Mouse (Mus musculus): ENCODE measurements around the gene BC028528.
A peak's percentile ranks its signal among the peaks of the same experiment; 100 is the strongest.
"Not testable (repeated sequence)": the region's sequence is repeated elsewhere in the genome, so short reads cannot be mapped to it uniquely, and the experiment has no call there.

BC028528 gene

GRCm38 (mm10) chr3:95905146-95905939 is 13.5 kb upstream of the BC028528 start:
- DNase-seq (ENCODE audit: low spot score in 2 of 2) = no peak

GRCm38 (mm10) chr3:95904568-95904967 is 12.8 kb upstream of the BC028528 start, which contains the start of gene Car14:
TSS of gene Car14 (minus strand) at chr3:95904691.
- DNase-seq (ENCODE audit: low spot score in 2 of 2) = no peak

GRCm38 (mm10) chr3:95903753-95904502 is 12.1 kb upstream of the BC028528 start:
- DNase-seq (ENCODE audit: low spot score in 2 of 2) = no peak

GRCm38 (mm10) chr3:95902643-95903042 is 10.8 kb upstream of the BC028528 start:
- no peak for DNase-seq (ENCODE audit: low spot score in 2 of 2)

GRCm38 (mm10) chr3:95902373-95902625 is 10.5 kb upstream of the BC028528 start:
- no peak for DNase-seq (ENCODE audit: low spot score in 2 of 2)

- no peak for DNase-seq (ENCODE audit: low spot score in 2 of 2)
Measured at GRCm38 (mm10) chr3:95901616-95902372, 10.0 kb upstream of the BC028528 start.

GRCm38 (mm10) chr3:95899800-95900524 is 8.2 kb upstream of the BC028528 start:
- DNase-seq (ENCODE audit: low spot score in 2 of 2) = no peak

GRCm38 (mm10) chr3:95895501-95895900 is 3.7 kb upstream of the BC028528 start:
- not testable (repeated sequence) for DNase-seq (ENCODE audit: low spot score in 2 of 2)

GRCm38 (mm10) chr3:95894317-95895160 is 2.7 kb upstream of the BC028528 start:
- DNase-seq (ENCODE audit: low spot score in 2 of 2) = no peak

GRCm38 (mm10) chr3:95893606-95894316 is 2.0 kb upstream of the BC028528 start, which contains the start of gene Aph1a:
TSS of gene Aph1a (plus strand) at chr3:95893969.
- peak; percentile 94 to 95 for DNase-seq (ENCODE audit: low spot score in 2 of 2)

GRCm38 (mm10) chr3:95893126-95893525 is 1.3 kb upstream of the BC028528 start:
- DNase-seq (ENCODE audit: low spot score in 2 of 2) = no peak

- DNase-seq (ENCODE audit: low spot score in 2 of 2) = no peak
Measured at GRCm38 (mm10) chr3:95892066-95893052, 554 bp upstream of the BC028528 start.

GRCm38 (mm10) chr3:95889664-95890063 is 2.1 kb downstream of the BC028528 start:
- DNase-seq (ENCODE audit: low spot score in 2 of 2) = no peak

GRCm38 (mm10) chr3:95887596-95887995 is 4.2 kb downstream of the BC028528 start:
- DNase-seq (ENCODE audit: low spot score in 2 of 2) = no peak

GRCm38 (mm10) chr3:95884400-95884799 is 7.4 kb downstream of the BC028528 start:
- DNase-seq (ENCODE audit: low spot score in 2 of 2) = no peak

- peak; percentile 66 to 78 for DNase-seq (ENCODE audit: low spot score in 2 of 2)
Measured at GRCm38 (mm10) chr3:95882816-95883425, 8.9 kb downstream of the BC028528 start.

GRCm38 (mm10) chr3:95881979-95882815 is 9.6 kb downstream of the BC028528 start, which contains the start of gene Ciart:
TSS of gene Ciart (minus strand) at chr3:95882251.
- DNase-seq (ENCODE audit: low spot score in 2 of 2) = peak; percentile 81 to 87

All from spleen, postnatal 4 days (tissue).